Mouse (Mus musculus): ENCODE measurements at regions not wholly inside any gene's neighbourhood (a gene's known extent, or its start where the extent isn't known, plus 50 kb on each side); places are given as distances from the start of the nearest gene placed in this dataset.

DNA sequence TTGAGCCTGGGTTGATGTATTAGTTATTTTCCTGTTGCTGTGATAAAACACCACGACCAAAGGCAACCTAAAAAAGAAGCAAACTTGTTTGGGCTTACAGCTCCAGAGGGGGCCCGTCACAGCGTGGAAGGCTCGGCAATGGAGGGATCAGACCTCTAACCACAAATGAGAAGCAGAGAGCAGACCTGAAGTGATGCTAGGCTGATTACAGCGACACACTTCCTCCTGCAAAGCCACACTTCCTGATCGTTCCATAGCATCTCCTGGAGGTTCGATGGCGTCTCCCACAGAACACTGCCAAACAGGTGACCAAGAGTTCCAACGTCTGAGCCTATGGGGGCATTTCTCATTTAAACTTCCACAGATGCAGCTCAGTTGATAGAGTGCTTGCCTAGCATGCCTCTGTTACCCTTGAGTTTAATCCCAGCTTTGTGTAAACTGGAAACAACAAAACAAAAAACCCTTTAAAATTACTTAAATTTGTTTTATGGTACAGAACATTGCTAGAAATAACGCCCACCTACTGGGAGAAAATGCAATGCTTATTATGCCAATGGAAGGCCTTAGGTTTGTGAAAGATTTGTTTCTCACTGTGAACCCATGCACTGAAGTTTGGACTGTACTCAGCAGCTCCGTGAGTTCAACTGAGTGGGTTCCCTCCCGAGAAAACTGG lies 87.2 kb upstream of the Xpo1 start:
- no peak for ATAC-seq (ENCODE audit: low read depth)
- H3K9me3 ChIP-seq (replicated peaks; ENCODE audit: control insufficient read depth, low read length), result no peaks in the 10 kb centered on the region
- H3K9ac ChIP-seq (ENCODE audit: low read depth, low read length), result peak overlapping the region; percentile 0; the same call in 1 of the 2 replicates
- no peaks in the 10 kb centered on the region for H3K27me3 ChIP-seq (ENCODE audit: control insufficient read depth, insufficient read depth, low read depth, low read length)
- WGBS (ENCODE audit: insufficient replicate concordance), result 31% methylated on average over 12 of the region's 12 CpGs
- peak overlapping the region; percentile 1; the same call in 1 of the 2 replicates for H3K27ac ChIP-seq (ENCODE audit: low read length)
- no peak overlapping the region for H3K4me3 ChIP-seq (ENCODE audit: low read depth, low read length)
- peaks cover 37% of the 10 kb centered on the region for H3K4me1 ChIP-seq (ENCODE audit: control insufficient read depth, low read depth, low read length)
- H3K36me3 ChIP-seq (ENCODE audit: control insufficient read depth, insufficient read depth), result no peaks in the 10 kb centered on the region
- no peak overlapping the region for H3K4me2 ChIP-seq (ENCODE audit: low read depth, low read length)

DNA sequence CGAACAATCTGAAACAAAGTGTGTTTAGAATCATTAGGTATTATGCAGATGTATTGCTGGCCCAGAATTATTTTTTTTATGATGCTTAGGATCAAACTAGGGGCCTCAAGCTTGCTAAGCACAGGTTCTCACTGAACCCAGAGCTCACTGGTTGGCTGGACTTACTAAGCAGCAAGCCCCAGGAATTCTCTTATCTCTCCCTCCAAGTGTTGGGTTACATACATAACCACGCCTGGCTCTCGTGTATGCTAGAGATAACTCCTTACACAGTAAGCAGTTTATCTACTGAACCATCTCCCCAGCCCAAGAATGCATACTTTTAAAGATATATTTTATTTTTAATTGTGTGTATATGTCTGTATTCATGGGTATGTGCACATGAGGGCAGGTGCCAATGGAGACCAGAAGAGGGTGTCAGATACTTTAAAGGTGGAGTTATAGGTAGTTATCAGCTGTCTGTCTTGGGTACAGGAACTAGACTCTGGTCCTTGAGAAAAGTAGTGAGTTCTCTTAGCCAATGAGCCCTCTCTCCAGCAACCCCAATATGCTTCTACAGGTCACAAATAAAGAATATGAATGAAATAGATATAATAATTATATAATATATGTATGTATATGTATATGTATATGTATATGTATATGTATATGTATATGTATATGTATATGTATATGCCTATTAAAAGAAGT lies 86.0 kb upstream of the Xpo1 start:
- no peaks in the 10 kb centered on the region for H3K27me3 ChIP-seq (ENCODE audit: control insufficient read depth, insufficient read depth, low read depth, low read length)
- peak; percentile 99 for ATAC-seq (ENCODE audit: low read depth)

GRCm38 (mm10) chr11:23170813-23171212 lies 85.0 kb upstream of the Xpo1 start:
- 16% methylated on average over 2 of the region's 2 CpGs for WGBS (ENCODE audit: insufficient replicate concordance)
- Histone ChIP-seq H3K9ac (ENCODE audit: low read depth, low read length) (peak overlapping the region; percentile 5; the same call in 1 of the 2 replicates), H3K4me1 (ENCODE audit: control insufficient read depth, low read depth, low read length) (peaks cover 37% of the 10 kb centered on the region)

More for the DNA sequence above, 86.0 kb upstream of the Xpo1 start:
- peak overlapping the region; percentile 82 for H3K27ac ChIP-seq (ENCODE audit: low read length)
- no peaks in the 10 kb centered on the region for H3K9me3 ChIP-seq (replicated peaks; ENCODE audit: control insufficient read depth, low read length)
- no peaks in the 10 kb centered on the region for H3K36me3 ChIP-seq (ENCODE audit: control insufficient read depth, insufficient read depth)
- peak overlapping the region; percentile 26; the same call in 1 of the 2 replicates for H3K9ac ChIP-seq (ENCODE audit: low read depth, low read length)
- H3K4me3 ChIP-seq (ENCODE audit: low read depth, low read length), result no peak overlapping the region; the same call in 1 of the 2 replicates
- peak overlapping the region; percentile 52 for H3K4me2 ChIP-seq (ENCODE audit: low read depth, low read length)
- 23% methylated on average over 3 of the region's 3 CpGs for WGBS (ENCODE audit: insufficient replicate concordance)
- H3K4me1 ChIP-seq (ENCODE audit: control insufficient read depth, low read depth, low read length), result peaks cover 37% of the 10 kb centered on the region

GRCm38 (mm10) chr11:23171760-23172159 lies 84.1 kb upstream of the Xpo1 start:
- 53% methylated on average over 1 of the region's 1 CpGs for WGBS (ENCODE audit: insufficient replicate concordance)
- no peak overlapping the region for H3K4me2 ChIP-seq (ENCODE audit: low read depth, low read length)
- peaks cover 37% of the 10 kb centered on the region for H3K4me1 ChIP-seq (ENCODE audit: control insufficient read depth, low read depth, low read length)
- no peaks in the 10 kb centered on the region for H3K36me3 ChIP-seq (ENCODE audit: control insufficient read depth, insufficient read depth)
- no peak overlapping the region for H3K4me3 ChIP-seq (ENCODE audit: low read depth, low read length)
- H3K27ac ChIP-seq (ENCODE audit: low read length), result peak overlapping the region; percentile 25; the same call in 1 of the 2 replicates
- H3K9ac ChIP-seq (ENCODE audit: low read depth, low read length), result no peak overlapping the region
- no peaks in the 10 kb centered on the region for H3K27me3 ChIP-seq (ENCODE audit: control insufficient read depth, insufficient read depth, low read depth, low read length)
- no peak for ATAC-seq (ENCODE audit: low read depth)
- H3K9me3 ChIP-seq (replicated peaks; ENCODE audit: control insufficient read depth, low read length), result no peaks in the 10 kb centered on the region

More at GRCm38 (mm10) chr11:23170813-23171212, 85.0 kb upstream of the Xpo1 start:
- no peak for ATAC-seq (ENCODE audit: low read depth)
- no peak overlapping the region for H3K4me3 ChIP-seq (ENCODE audit: low read depth, low read length)
- H3K27ac ChIP-seq (ENCODE audit: low read length), result peak overlapping the region; percentile 77
- H3K4me2 ChIP-seq (ENCODE audit: low read depth, low read length), result no peak overlapping the region
- H3K27me3 ChIP-seq (ENCODE audit: control insufficient read depth, insufficient read depth, low read depth, low read length), result no peaks in the 10 kb centered on the region
- H3K9me3 ChIP-seq (replicated peaks; ENCODE audit: control insufficient read depth, low read length), result no peaks in the 10 kb centered on the region
- no peaks in the 10 kb centered on the region for H3K36me3 ChIP-seq (ENCODE audit: control insufficient read depth, insufficient read depth)

DNA sequence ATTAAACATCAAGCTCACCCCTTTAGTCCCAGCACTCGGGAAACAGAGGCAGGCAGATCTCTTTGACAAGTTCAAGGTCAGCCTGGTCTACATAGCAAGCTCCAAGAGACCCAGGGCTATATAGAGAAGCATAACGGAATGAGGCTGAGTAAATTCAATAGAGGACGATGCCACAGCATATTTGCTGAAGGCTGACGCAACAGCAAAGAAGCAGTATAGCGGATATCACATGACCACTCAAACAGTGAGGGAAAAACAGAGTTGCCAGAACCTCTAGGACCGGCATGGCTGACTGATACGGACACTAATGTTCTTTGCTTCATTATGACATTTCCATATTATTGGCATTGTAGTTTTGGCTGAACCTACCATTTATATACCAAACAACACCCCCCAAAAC lies 74.2 kb upstream of the Xpo1 start:
- Histone ChIP-seq H3K4me1 (ENCODE audit: control insufficient read depth, low read depth, low read length) (no peaks in the 10 kb centered on the region), H3K27me3 (ENCODE audit: control insufficient read depth, insufficient read depth, low read depth, low read length) (no peaks in the 10 kb centered on the region), H3K9me3 (replicated peaks; ENCODE audit: control insufficient read depth, low read length) (peaks cover 2% of the 10 kb centered on the region; the same call in 1 of the 2 replicates), H3K4me3 (ENCODE audit: low read depth, low read length) (no peak overlapping the region), H3K4me2 (ENCODE audit: low read depth, low read length) (no peak overlapping the region), H3K36me3 (ENCODE audit: control insufficient read depth, insufficient read depth) (no peaks in the 10 kb centered on the region), H3K27ac (ENCODE audit: low read length) (no peak overlapping the region), H3K9ac (ENCODE audit: low read depth, low read length) (no peak overlapping the region)
- ATAC-seq (ENCODE audit: low read depth), result no peak
- WGBS (ENCODE audit: insufficient replicate concordance), result 72% methylated on average over 7 of the region's 7 CpGs

DNA sequence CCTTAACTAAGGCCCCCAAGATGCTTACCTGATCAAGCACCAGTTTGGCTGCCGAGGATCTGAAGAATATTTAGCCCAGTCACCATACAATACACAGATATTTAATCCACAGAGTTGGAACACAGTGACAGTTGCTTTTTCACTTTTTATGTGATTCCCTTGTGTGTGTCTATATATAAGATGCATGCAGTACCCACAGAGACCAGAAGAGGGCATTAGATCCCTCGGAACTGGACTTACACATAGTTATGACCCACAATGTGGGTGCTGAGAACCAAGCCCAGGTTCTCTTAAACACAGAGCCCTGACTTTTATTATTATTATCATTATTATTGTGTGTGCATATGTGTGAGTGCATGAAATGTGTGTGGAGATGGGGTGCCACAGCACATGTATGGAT lies 70.6 kb upstream of the Xpo1 start:
- Histone ChIP-seq H3K9me3 (replicated peaks; ENCODE audit: control insufficient read depth, low read length) (peaks cover 2% of the 10 kb centered on the region; the same call in 1 of the 2 replicates), H3K27me3 (ENCODE audit: control insufficient read depth, insufficient read depth, low read depth, low read length) (no peaks in the 10 kb centered on the region), H3K36me3 (ENCODE audit: control insufficient read depth, insufficient read depth) (no peaks in the 10 kb centered on the region), H3K4me2 (ENCODE audit: low read depth, low read length) (no peak overlapping the region), H3K4me3 (ENCODE audit: low read depth, low read length) (no peak overlapping the region), H3K27ac (ENCODE audit: low read length) (no peak overlapping the region), H3K4me1 (ENCODE audit: control insufficient read depth, low read depth, low read length) (no peaks in the 10 kb centered on the region), H3K9ac (ENCODE audit: low read depth, low read length) (no peak overlapping the region)
- WGBS (ENCODE audit: insufficient replicate concordance), result 73% methylated on average over 2 of the region's 2 CpGs
- ATAC-seq (ENCODE audit: low read depth), result no peak

GRCm38 (mm10) chr11:23201701-23202449 lies 54.0 kb upstream of the Xpo1 start:
- Histone ChIP-seq H3K4me1 (ENCODE audit: control insufficient read depth, low read depth, low read length) (no peaks in the 10 kb centered on the region), H3K4me2 (ENCODE audit: low read depth, low read length) (no peak overlapping the region), H3K36me3 (ENCODE audit: control insufficient read depth, insufficient read depth) (no peaks in the 10 kb centered on the region), H3K27ac (ENCODE audit: low read length) (no peak overlapping the region), H3K27me3 (ENCODE audit: control insufficient read depth, insufficient read depth, low read depth, low read length) (no peaks in the 10 kb centered on the region), H3K4me3 (ENCODE audit: low read depth, low read length) (no peak overlapping the region), H3K9ac (ENCODE audit: low read depth, low read length) (no peak overlapping the region), H3K9me3 (replicated peaks; ENCODE audit: control insufficient read depth, low read length) (no peaks in the 10 kb centered on the region)
- ATAC-seq (ENCODE audit: low read depth), result no peak
- WGBS (ENCODE audit: insufficient replicate concordance), result 73% methylated on average over 9 of the region's 9 CpGs

DNA sequence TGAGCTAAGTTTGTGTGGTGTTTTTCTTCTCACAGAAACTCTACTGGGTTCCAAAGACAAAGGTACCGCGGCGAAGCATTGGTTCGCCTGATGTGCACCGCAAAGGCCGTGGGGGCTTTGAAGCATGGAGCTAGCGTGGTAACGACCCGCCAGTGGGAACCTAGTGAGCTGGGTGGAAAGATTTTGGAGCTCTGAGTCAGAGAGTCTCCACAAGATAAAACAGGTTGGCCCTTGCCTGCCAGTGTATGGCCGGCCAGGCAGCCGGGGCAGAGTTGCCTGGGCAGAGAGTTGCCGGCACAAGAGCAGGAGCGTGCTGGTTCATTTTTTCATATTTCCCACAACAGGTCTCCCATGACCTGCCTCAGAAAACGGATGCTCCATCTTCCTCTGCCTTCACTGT lies 52.3 kb upstream of the Xpo1 start:
- Histone ChIP-seq H3K4me1 (ENCODE audit: control insufficient read depth, low read depth, low read length) (no peaks in the 10 kb centered on the region), H3K4me3 (ENCODE audit: low read depth, low read length) (no peak overlapping the region), H3K9me3 (replicated peaks; ENCODE audit: control insufficient read depth, low read length) (no peaks in the 10 kb centered on the region), H3K36me3 (ENCODE audit: control insufficient read depth, insufficient read depth) (no peaks in the 10 kb centered on the region), H3K9ac (ENCODE audit: low read depth, low read length) (no peak overlapping the region), H3K4me2 (ENCODE audit: low read depth, low read length) (no peak overlapping the region), H3K27ac (ENCODE audit: low read length) (no peak overlapping the region), H3K27me3 (ENCODE audit: control insufficient read depth, insufficient read depth, low read depth, low read length) (no peaks in the 10 kb centered on the region)
- 79% methylated on average over 14 of the region's 14 CpGs for WGBS (ENCODE audit: insufficient replicate concordance)
- no peak for ATAC-seq (ENCODE audit: low read depth)

Data from liver, embryonic 16.5 days (tissue).